Mouse (Mus musculus): Measurements from ENCODE around the gene Scaf1. TPM values are rescaled to one million over a fixed set of nuclear protein-coding genes. Genes with fewer than 3 reads are reported as not detected.
A peak's percentile ranks its signal among the peaks of the same experiment; 100 is the strongest.

Scaf1 gene
- polyA plus RNA-seq, 1 experiment from 2014 or later, result 46.2 TPM

- under 1% methylated on average over 36 of the region's 36 CpGs for WGBS
- DNase-seq (ENCODE audit: low spot score), result peak; percentile 95
- Histone ChIP-seq H3K27ac (replicated peaks) (peak overlapping the region; percentile 89), H3K4me1 (peaks cover 45% of the 10 kb centered on the region), H3K27me3 (replicated peaks; ENCODE audit: low read depth, poor library complexity, severe bottlenecking) (no peaks in the 10 kb centered on the region), H3K9me3 (no peaks in the 10 kb centered on the region), H3K36me3 (replicated peaks) (peaks cover 26% of the 10 kb centered on the region), H3K4me3 (peak overlapping the region; percentile 63)
These were observed 45.9 kb downstream of the Scaf1 start for GRCm38 (mm10) chr7:44970231-44970691.

GRCm38 (mm10) chr7:44966638-44967037 lies 49.5 kb downstream of the Scaf1 start:
- DNase-seq (ENCODE audit: low spot score), result no peak
- WGBS, result 81% methylated on average over 15 of the region's 15 CpGs
- peaks cover 51% of the 10 kb centered on the region for H3K36me3 ChIP-seq (replicated peaks)
- H3K9me3 ChIP-seq, result no peaks in the 10 kb centered on the region
- no peaks in the 10 kb centered on the region for H3K27me3 ChIP-seq (replicated peaks; ENCODE audit: low read depth, poor library complexity, severe bottlenecking)
- H3K4me3 ChIP-seq, result peak overlapping the region; percentile 14; the same call in 1 of the 2 replicates
- no peak overlapping the region for H3K27ac ChIP-seq (replicated peaks)
- peaks cover 20% of the 10 kb centered on the region for H3K4me1 ChIP-seq

GRCm38 (mm10) chr7:44965975-44966374 lies 50.2 kb downstream of the Scaf1 start:
- H3K4me1 ChIP-seq, result peaks cover 13% of the 10 kb centered on the region
- H3K36me3 ChIP-seq (replicated peaks), result peaks cover 58% of the 10 kb centered on the region
- H3K4me3 ChIP-seq, result no peak overlapping the region
- 78% methylated on average over 7 of the region's 7 CpGs for WGBS
- no peaks in the 10 kb centered on the region for H3K9me3 ChIP-seq
- no peaks in the 10 kb centered on the region for H3K27me3 ChIP-seq (replicated peaks; ENCODE audit: low read depth, poor library complexity, severe bottlenecking)
- H3K27ac ChIP-seq (replicated peaks), result no peak overlapping the region
- DNase-seq (ENCODE audit: low spot score), result no peak

- H3K9me3 ChIP-seq, result no peaks in the 10 kb centered on the region
- H3K27ac ChIP-seq (replicated peaks), result no peak overlapping the region
- H3K27me3 ChIP-seq (replicated peaks; ENCODE audit: low read depth, poor library complexity, severe bottlenecking), result no peaks in the 10 kb centered on the region
- 91% methylated on average over 13 of the region's 13 CpGs for WGBS
- no peak overlapping the region for H3K4me3 ChIP-seq
- H3K4me1 ChIP-seq, result peaks cover 7% of the 10 kb centered on the region
- peaks cover 65% of the 10 kb centered on the region for H3K36me3 ChIP-seq (replicated peaks)
- DNase-seq (ENCODE audit: low spot score), result no peak
These were observed 51.2 kb downstream of the Scaf1 start for GRCm38 (mm10) chr7:44964990-44965389.

- WGBS, result 90% methylated on average over 5 of the region's 5 CpGs
- H3K27ac ChIP-seq (replicated peaks), result no peak overlapping the region
- H3K27me3 ChIP-seq (replicated peaks; ENCODE audit: low read depth, poor library complexity, severe bottlenecking), result no peaks in the 10 kb centered on the region
- no peak overlapping the region for H3K4me3 ChIP-seq
- no peaks in the 10 kb centered on the region for H3K4me1 ChIP-seq
- H3K9me3 ChIP-seq, result no peaks in the 10 kb centered on the region
- H3K36me3 ChIP-seq (replicated peaks), result peaks cover 65% of the 10 kb centered on the region
- DNase-seq (ENCODE audit: low spot score), result no peak
These were observed 53.3 kb downstream of the Scaf1 start for GRCm38 (mm10) chr7:44962831-44963230.

- Histone ChIP-seq H3K4me1 (0 out of 2 replicates have a peak, but pooled peaks cover 4% of the 10 kb centered on the region), H3K27me3 (replicated peaks; ENCODE audit: low read depth, poor library complexity, severe bottlenecking) (no peaks in the 10 kb centered on the region), H3K36me3 (replicated peaks) (peaks cover 65% of the 10 kb centered on the region), H3K9me3 (no peaks in the 10 kb centered on the region), H3K4me3 (no peak overlapping the region), H3K27ac (replicated peaks) (no peak overlapping the region)
- DNase-seq (ENCODE audit: low spot score), result no peak
- WGBS, result 81% methylated on average over 8 of the region's 8 CpGs
These were observed 53.8 kb downstream of the Scaf1 start for GRCm38 (mm10) chr7:44962337-44962736.

- no peak for DNase-seq (ENCODE audit: low spot score)
- Histone ChIP-seq H3K4me1 (peaks cover 15% of the 10 kb centered on the region), H3K9me3 (no peaks in the 10 kb centered on the region), H3K36me3 (replicated peaks) (peaks cover 49% of the 10 kb centered on the region), H3K4me3 (no peak overlapping the region), H3K27me3 (replicated peaks; ENCODE audit: low read depth, poor library complexity, severe bottlenecking) (no peaks in the 10 kb centered on the region), H3K27ac (replicated peaks) (no peak overlapping the region)
- 94% methylated on average over 13 of the region's 13 CpGs for WGBS
These were observed 55.7 kb downstream of the Scaf1 start for GRCm38 (mm10) chr7:44960512-44960910.

- Histone ChIP-seq H3K4me3 (no peak overlapping the region), H3K9me3 (no peaks in the 10 kb centered on the region), H3K4me1 (peaks cover 15% of the 10 kb centered on the region), H3K27ac (replicated peaks) (no peak overlapping the region), H3K36me3 (replicated peaks) (peaks cover 44% of the 10 kb centered on the region), H3K27me3 (replicated peaks; ENCODE audit: low read depth, poor library complexity, severe bottlenecking) (no peaks in the 10 kb centered on the region)
- 91% methylated on average over 10 of the region's 10 CpGs for WGBS
- DNase-seq (ENCODE audit: low spot score), result no peak
These were observed 56.2 kb downstream of the Scaf1 start for GRCm38 (mm10) chr7:44959874-44960511.

GRCm38 (mm10) chr7:44959281-44959680 lies 56.9 kb downstream of the Scaf1 start:
- Histone ChIP-seq H3K4me3 (no peak overlapping the region), H3K36me3 (replicated peaks) (peaks cover 40% of the 10 kb centered on the region), H3K27me3 (replicated peaks; ENCODE audit: low read depth, poor library complexity, severe bottlenecking) (no peaks in the 10 kb centered on the region), H3K9me3 (no peaks in the 10 kb centered on the region), H3K4me1 (peaks cover 15% of the 10 kb centered on the region), H3K27ac (replicated peaks) (no peak overlapping the region)
- WGBS, result 87% methylated on average over 8 of the region's 8 CpGs
- DNase-seq (ENCODE audit: low spot score), result no peak

- peaks cover 15% of the 10 kb centered on the region for H3K4me1 ChIP-seq
- no peak overlapping the region for H3K27ac ChIP-seq (replicated peaks)
- H3K27me3 ChIP-seq (replicated peaks; ENCODE audit: low read depth, poor library complexity, severe bottlenecking), result 0 out of 2 replicates have a peak, but pooled peaks cover 4% of the 10 kb centered on the region
- no peak overlapping the region for H3K4me3 ChIP-seq
- 58% methylated on average over 7 of the region's 7 CpGs for WGBS
- no peaks in the 10 kb centered on the region for H3K9me3 ChIP-seq
- H3K36me3 ChIP-seq (replicated peaks), result peaks cover 33% of the 10 kb centered on the region
- DNase-seq (ENCODE audit: low spot score), result no peak
These were observed 58.0 kb downstream of the Scaf1 start for GRCm38 (mm10) chr7:44958208-44958607.

- H3K4me3 ChIP-seq, result peak overlapping the region; percentile 11; the same call in 1 of the 2 replicates
- H3K36me3 ChIP-seq (replicated peaks), result peaks cover 24% of the 10 kb centered on the region
- 70% methylated on average over 20 of the region's 20 CpGs for WGBS
- no peaks in the 10 kb centered on the region for H3K9me3 ChIP-seq
- peaks cover 24% of the 10 kb centered on the region for H3K4me1 ChIP-seq
- H3K27ac ChIP-seq (replicated peaks), result 0 out of 2 replicates have a peak overlapping the region, but pooled peaks have one; percentile 11
- peaks cover 7% of the 10 kb centered on the region for H3K27me3 ChIP-seq (replicated peaks; ENCODE audit: low read depth, poor library complexity, severe bottlenecking)
- no peak for DNase-seq (ENCODE audit: low spot score)
These were observed 58.9 kb downstream of the Scaf1 start for GRCm38 (mm10) chr7:44957183-44957835.

GRCm38 (mm10) chr7:44956266-44956665 lies 59.9 kb downstream of the Scaf1 start:
- Histone ChIP-seq H3K36me3 (replicated peaks) (peaks cover 14% of the 10 kb centered on the region), H3K27ac (replicated peaks) (no peak overlapping the region), H3K27me3 (replicated peaks; ENCODE audit: low read depth, poor library complexity, severe bottlenecking) (peaks cover 17% of the 10 kb centered on the region), H3K4me3 (no peak overlapping the region), H3K9me3 (no peaks in the 10 kb centered on the region), H3K4me1 (peaks cover 34% of the 10 kb centered on the region)
- DNase-seq (ENCODE audit: low spot score), result no peak
- WGBS, result 51% methylated on average over 6 of the region's 6 CpGs

GRCm38 (mm10) chr7:44955628-44956027 lies 60.5 kb downstream of the Scaf1 start:
- H3K36me3 ChIP-seq (replicated peaks), result peaks cover 8% of the 10 kb centered on the region; the same call in 1 of the 2 replicates
- peaks cover 34% of the 10 kb centered on the region for H3K4me1 ChIP-seq
- peaks cover 23% of the 10 kb centered on the region for H3K27me3 ChIP-seq (replicated peaks; ENCODE audit: low read depth, poor library complexity, severe bottlenecking)
- DNase-seq (ENCODE audit: low spot score), result no peak
- H3K9me3 ChIP-seq, result no peaks in the 10 kb centered on the region
- no peak overlapping the region for H3K4me3 ChIP-seq
- H3K27ac ChIP-seq (replicated peaks), result no peak overlapping the region
- WGBS, result 60% methylated on average over 5 of the region's 5 CpGs
